ENCODE assay signal across 22 mouse cellular contexts in genomic region chr16:76360441-76360840, GRCm38 (mm10). TPM values are rescaled to one million over a fixed set of nuclear protein-coding genes. Genes with fewer than 3 reads are reported as not detected.
DNase-seq lines count a peak whose midpoint lies in the region; ATAC-seq and TF ChIP-seq lines count a peak whose summit lies in the region.
"Had no signal": no experiment of that assay in that cellular context is flagged by ENCODE, and none has a peak within 500 bp of the region (broad histone marks: within the 10 kb centered on the region; RNA-seq: fewer than 3 reads in every experiment).

No protein-coding gene starts in this region.

- H3K27ac ChIP-seq in embryonic facial prominence, embryonic 13.5 days = no peak overlapping the region
- no peak overlapping the region for H3K27ac ChIP-seq in embryonic facial prominence, embryonic 10.5 days (replicated peaks)
- 0 out of 2 replicates have a peak overlapping the region, but pooled peaks have one; percentile 21 for H3K27ac ChIP-seq in intestine, postnatal 0 days (ENCODE audit: low read depth, low read length)
- no peak overlapping the region for H3K27ac ChIP-seq in intestine, embryonic 16.5 days (ENCODE audit: low read length)
- peak overlapping the region; percentile 29 for H3K27ac ChIP-seq in small intestine, adult 2 months (ENCODE audit: insufficient read depth, low read depth, low read length)
- H3K27ac ChIP-seq: forebrain, embryonic 13.5 days; forebrain, embryonic 15.5 days had no signal

- no peak for TF ChIP-seq CTCF in intestine, postnatal 0 days (IDR thresholded peaks at IDR 0.05; ENCODE audit: low read depth)
- TF ChIP-seq CTCF in small intestine, adult 2 months (IDR thresholded peaks at IDR 0.05; ENCODE audit: extremely low read depth, insufficient read length, insufficient replicate concordance, low read depth, low read length) = no peak

- H3K36me3 ChIP-seq in embryonic facial prominence, embryonic 13.5 days = no peaks in the 10 kb centered on the region
- H3K36me3 ChIP-seq in embryonic facial prominence, embryonic 10.5 days (replicated peaks) = peaks cover 28% of the 10 kb centered on the region
- 0 out of 2 replicates have a peak, but pooled peaks cover 4% of the 10 kb centered on the region for H3K36me3 ChIP-seq in intestine, postnatal 0 days (ENCODE audit: control insufficient read depth, insufficient read depth)
- H3K36me3 ChIP-seq in intestine, embryonic 16.5 days (ENCODE audit: control insufficient read depth, insufficient read depth, low read length) = no peaks in the 10 kb centered on the region
- H3K36me3 ChIP-seq in small intestine, adult 2 months (ENCODE audit: control insufficient read depth, insufficient read depth, low read length) = peaks cover 9% of the 10 kb centered on the region
- H3K36me3 ChIP-seq: forebrain, embryonic 15.5 days had no signal

- no peak for DNase-seq in embryonic facial prominence, embryonic 10.5 days (ENCODE audit: low spot score)
- DNase-seq: adrenal gland, adult 8-10 months; adrenal gland, postnatal 14 days; adrenal gland, postnatal 36 days; B cell, adult 2 months; cerebellum, adult 11-12 months; cerebellum, adult 2 months; cerebellum, adult 9-10 months; cerebellum, postnatal 10 days; cerebellum, postnatal 25 days; forebrain, postnatal 0 days had no signal

- no peaks in the 10 kb centered on the region for H3K9me3 ChIP-seq in embryonic facial prominence, embryonic 13.5 days
- H3K9me3 ChIP-seq in embryonic facial prominence, embryonic 10.5 days = no peaks in the 10 kb centered on the region
- H3K9me3 ChIP-seq in intestine, postnatal 0 days (ENCODE audit: control insufficient read depth) = no peaks in the 10 kb centered on the region
- no peaks in the 10 kb centered on the region for H3K9me3 ChIP-seq in intestine, embryonic 16.5 days (ENCODE audit: control insufficient read depth, low read length)
- H3K9me3 ChIP-seq: forebrain, embryonic 13.5 days; forebrain, embryonic 15.5 days; G1E had no signal

- ATAC-seq in embryonic facial prominence, embryonic 13.5 days (ENCODE audit: insufficient number of reproducible peaks, insufficient read depth, low FRiP score, low TSS enrichment, low read depth) = 0 out of 2 replicates have a peak, but pooled peaks have one; percentile 52
- ATAC-seq in intestine, postnatal 0 days = no peak
- ATAC-seq in intestine, embryonic 16.5 days = no peak
- ATAC-seq: activated CD4-positive, CD25-positive, alpha-beta regulatory T cell, adult 4 months; CD4-positive, CD25-positive, alpha-beta regulatory T cell, adult 4 months; forebrain, embryonic 13.5 days; forebrain, embryonic 15.5 days; forebrain, postnatal 0 days; Patski had no signal

- peaks cover 10% of the 10 kb centered on the region for H3K4me1 ChIP-seq in embryonic facial prominence, embryonic 13.5 days
- H3K4me1 ChIP-seq in embryonic facial prominence, embryonic 10.5 days = peaks cover 20% of the 10 kb centered on the region
- H3K4me1 ChIP-seq in intestine, postnatal 0 days (replicated peaks; ENCODE audit: control insufficient read depth, insufficient read depth, low read length) = peaks cover 9% of the 10 kb centered on the region; the same call in 1 of the 2 replicates
- H3K4me1 ChIP-seq in intestine, embryonic 16.5 days (ENCODE audit: control insufficient read depth, insufficient read depth, low read length) = peaks cover 25% of the 10 kb centered on the region; the same call in 1 of the 2 replicates
- peaks cover 44% of the 10 kb centered on the region for H3K4me1 ChIP-seq in small intestine, adult 2 months (ENCODE audit: control insufficient read depth, insufficient read depth, insufficient read length, low read length)
- H3K4me1 ChIP-seq: forebrain, embryonic 15.5 days had no signal

- no peak overlapping the region for H3K9ac ChIP-seq in embryonic facial prominence, embryonic 13.5 days
- H3K9ac ChIP-seq in intestine, postnatal 0 days (ENCODE audit: low read depth, low read length) = no peak overlapping the region
- H3K9ac ChIP-seq in intestine, embryonic 16.5 days (ENCODE audit: low read depth, low read length) = no peak overlapping the region
- H3K9ac ChIP-seq: forebrain, embryonic 13.5 days; forebrain, embryonic 15.5 days; forebrain, postnatal 0 days had no signal

- H3K4me2 ChIP-seq in embryonic facial prominence, embryonic 13.5 days = no peak overlapping the region
- no peak overlapping the region for H3K4me2 ChIP-seq in intestine, postnatal 0 days (replicated peaks; ENCODE audit: low read depth)
- H3K4me2 ChIP-seq in intestine, embryonic 16.5 days (ENCODE audit: low read depth, low read length) = no peak overlapping the region
- H3K4me2 ChIP-seq: forebrain, embryonic 13.5 days; forebrain, embryonic 15.5 days had no signal

- H3K27me3 ChIP-seq in embryonic facial prominence, embryonic 13.5 days = no peaks in the 10 kb centered on the region
- no peaks in the 10 kb centered on the region for H3K27me3 ChIP-seq in embryonic facial prominence, embryonic 10.5 days (replicated peaks; ENCODE audit: low read depth, poor library complexity, severe bottlenecking)
- H3K27me3 ChIP-seq in intestine, postnatal 0 days (replicated peaks; ENCODE audit: control insufficient read depth, insufficient read depth, low read length) = no peaks in the 10 kb centered on the region
- H3K27me3 ChIP-seq in intestine, embryonic 16.5 days (replicated peaks; ENCODE audit: control insufficient read depth, insufficient read depth, low read length) = no peaks in the 10 kb centered on the region
- no peaks in the 10 kb centered on the region for H3K27me3 ChIP-seq in small intestine, adult 2 months (ENCODE audit: control insufficient read depth, insufficient read depth, low read length)
- H3K27me3 ChIP-seq: CH12.LX; forebrain, embryonic 13.5 days; forebrain, embryonic 15.5 days; Patski had no signal

- TF ChIP-seq POLR2A in small intestine, adult 2 months (IDR thresholded peaks at IDR 0.05; ENCODE audit: low read depth, low read length) = no peak

- 85% methylated on average over 6 of the region's 6 CpGs for WGBS in embryonic facial prominence, embryonic 13.5 days
- 94% methylated on average over 6 of the region's 6 CpGs for WGBS in embryonic facial prominence, embryonic 10.5 days
- WGBS in intestine, postnatal 0 days = 60% methylated on average over 6 of the region's 6 CpGs
- 87% methylated on average over 6 of the region's 6 CpGs for WGBS in intestine, embryonic 16.5 days
- WGBS in small intestine, adult 2 months = 44% methylated on average over 6 of the region's 6 CpGs

- no peak overlapping the region for H3K4me3 ChIP-seq in embryonic facial prominence, embryonic 13.5 days
- no peak overlapping the region for H3K4me3 ChIP-seq in embryonic facial prominence, embryonic 10.5 days
- no peak overlapping the region for H3K4me3 ChIP-seq in intestine, postnatal 0 days (ENCODE audit: low read depth, low read length)
- H3K4me3 ChIP-seq in intestine, embryonic 16.5 days (ENCODE audit: low read length) = no peak overlapping the region
- H3K4me3 ChIP-seq in small intestine, adult 2 months (ENCODE audit: low read depth, low read length) = no peak overlapping the region
- H3K4me3 ChIP-seq: forebrain, embryonic 13.5 days; forebrain, embryonic 15.5 days had no signal

RNA-seq across cellular contexts. Expression of gene Nrip1, which starts 13.2 kb away (rescaled TPM):
- 42.6 and 45.0 TPM in 2 replicates for polyA plus RNA-seq in embryonic facial prominence, embryonic 13.5 days (2015; fragmentation: Nextera tagmentation; extraction: Ambion mirVana)
- polyA plus RNA-seq in embryonic facial prominence, embryonic 10.5 days (2016; fragmentation: Nextera tagmentation; extraction: Ambion mirVana) = 58.3 and 60.8 TPM in 2 replicates
- polyA plus RNA-seq in intestine, postnatal 0 days (2015; fragmentation: Nextera tagmentation; extraction: Ambion mirVana) = 27.8 and 31.1 TPM in 2 replicates
- 31.2 and 35.5 TPM in 2 replicates for polyA plus RNA-seq in intestine, embryonic 16.5 days (2015; fragmentation: Nextera tagmentation; extraction: Ambion mirVana)
- 7.2 and 18.6 TPM in 2 replicates for polyA plus RNA-seq in small intestine, adult 2 months (2012; rRNA removed)

Comparison
In these comparisons a context has a peak if more than half of its experiments do, and no peak if none do; other contexts are left out.
1. H3K27ac ChIP-seq: peak in intestine, postnatal 0 days (single experiment) and small intestine, adult 2 months (single experiment); none in embryonic facial prominence, embryonic 13.5 days (single experiment), embryonic facial prominence, embryonic 10.5 days (single experiment) and intestine, embryonic 16.5 days (single experiment).